Mouse (Mus musculus): ENCODE data around the gene Arhgap22.

- TF ChIP-seq CTCF (IDR thresholded peaks at IDR 0.05; ENCODE audit: low read depth): no peak
- TF ChIP-seq EP300 (IDR thresholded peaks at IDR 0.05; ENCODE audit: low read depth): no peak
Measured at GRCm38 (mm10) chr14:33280921-33281320, 67.1 kb downstream of the Arhgap22 start.
